Mouse (Mus musculus): ENCODE measurements around the gene Cd80. TPM values are rescaled to one million over a fixed set of nuclear protein-coding genes. Genes with fewer than 3 reads are reported as not detected.

Cd80 gene
- polyA plus RNA-seq, 1 experiment from 2014 or later, result 0.46 TPM

DNA sequence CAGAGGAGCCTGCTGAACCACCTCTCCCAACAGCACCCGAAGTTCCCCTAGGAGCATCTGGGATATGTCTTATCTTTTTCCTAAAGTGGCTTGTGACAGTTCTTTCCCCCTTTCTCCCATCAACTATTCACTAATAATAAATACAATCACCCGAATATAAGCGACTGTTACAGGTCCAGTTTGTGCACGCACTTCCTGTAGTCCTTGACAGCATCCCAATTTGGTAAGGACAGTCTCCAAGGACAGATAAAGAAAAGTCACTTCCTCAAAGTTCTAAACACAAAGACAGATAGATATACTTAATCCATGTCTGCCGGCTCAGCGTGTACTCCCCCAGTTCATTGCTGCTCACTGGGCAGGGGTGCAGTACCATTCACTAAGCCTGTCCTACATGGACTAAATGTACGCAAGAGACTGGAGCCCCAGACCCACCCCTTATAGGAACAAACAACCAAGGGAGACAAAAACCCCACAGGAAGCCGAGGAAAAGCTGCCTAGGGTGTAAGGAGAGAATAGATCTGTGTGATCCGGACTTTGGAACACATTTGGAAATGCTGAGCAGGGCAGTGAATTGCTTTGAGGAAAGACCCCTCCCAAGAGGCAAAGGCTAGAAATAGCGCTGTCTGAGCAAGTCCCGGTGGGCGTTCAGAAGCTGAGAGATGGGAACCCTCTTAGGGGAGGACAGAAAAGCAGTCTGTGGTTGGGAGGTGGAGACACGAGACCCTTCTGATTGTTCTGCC is 23.7 kb upstream of the Cd80 start:
- no peak overlapping the region for H3K4me2 ChIP-seq (ENCODE audit: low read depth, low read length)
- H3K27me3 ChIP-seq (replicated peaks; ENCODE audit: control insufficient read depth, insufficient read depth, low read length), result no peaks in the 10 kb centered on the region
- H3K9me3 ChIP-seq (ENCODE audit: control insufficient read depth, low read length), result no peaks in the 10 kb centered on the region
- DNase-seq (ENCODE audit: low spot score) (no peak), ATAC-seq (ENCODE audit: low read depth) (no peak)
- H3K4me1 ChIP-seq (ENCODE audit: control insufficient read depth, insufficient read depth, low read length), result no peaks in the 10 kb centered on the region
- H3K36me3 ChIP-seq (ENCODE audit: control insufficient read depth, insufficient read depth, low read length), result no peaks in the 10 kb centered on the region
- H3K9ac ChIP-seq (ENCODE audit: low read depth, low read length), result no peak overlapping the region
- no peak overlapping the region for H3K4me3 ChIP-seq (ENCODE audit: low read depth, low read length)
- no peak overlapping the region for H3K27ac ChIP-seq (replicated peaks; ENCODE audit: low read depth, low read length)
- 54% methylated on average over 13 of the region's 13 CpGs for WGBS

DNA sequence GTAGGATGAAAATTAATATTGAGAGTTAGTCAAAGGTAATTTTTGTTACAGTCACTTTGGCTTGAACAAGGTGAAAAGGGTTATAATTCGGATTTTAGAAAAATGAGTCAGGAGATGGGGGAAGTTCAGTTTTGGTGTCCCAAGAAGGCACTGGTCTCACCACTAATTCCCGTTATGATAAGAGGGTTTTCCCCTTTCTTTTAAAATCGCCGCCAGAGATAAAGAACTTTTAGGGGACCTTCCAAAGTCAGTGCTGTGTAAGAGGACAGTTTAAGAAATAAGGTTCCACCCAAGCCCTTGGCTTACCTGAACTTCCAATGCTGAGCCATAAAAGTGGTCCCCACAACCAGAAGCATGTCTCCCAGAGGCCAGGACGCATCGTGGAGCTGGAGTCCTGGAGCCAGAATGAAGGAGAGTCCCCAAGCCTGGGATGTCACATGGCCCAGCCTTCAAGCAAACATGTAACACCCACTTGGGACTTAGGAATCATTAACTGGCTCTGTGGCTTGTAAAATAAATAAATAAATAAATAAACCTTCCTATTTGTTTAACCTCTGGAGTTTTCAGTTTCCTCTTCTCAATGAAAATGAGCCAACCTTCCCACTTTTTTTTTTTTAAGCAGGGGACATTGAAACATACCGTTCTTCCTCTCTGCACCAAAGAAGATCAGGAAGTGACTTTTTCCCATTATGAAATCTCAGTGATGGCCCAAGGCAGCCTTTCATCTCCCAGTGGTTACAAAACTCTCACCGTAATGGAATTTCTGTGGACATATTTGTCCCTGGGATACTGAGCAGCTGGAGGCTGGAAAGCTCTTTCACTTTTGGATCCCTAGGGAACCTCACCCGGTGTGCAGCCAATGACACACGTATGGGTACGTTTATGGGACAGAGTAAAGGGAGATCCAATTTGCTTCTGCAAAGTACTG is 22.6 kb upstream of the Cd80 start, which contains the start of gene Pla1a:
TSS of gene Pla1a (minus strand) at position 648 of the 928 bp plus-strand sequence.
- no peak within 1 kb of the TSS for H3K4me2 ChIP-seq (ENCODE audit: low read depth, low read length)
- no peaks in the 10 kb centered on the region for H3K9me3 ChIP-seq (ENCODE audit: control insufficient read depth, low read length)
- no peak within 1 kb of the TSS for H3K27ac ChIP-seq (replicated peaks; ENCODE audit: low read depth, low read length)
- no peaks in the 10 kb centered on the region for H3K36me3 ChIP-seq (ENCODE audit: control insufficient read depth, insufficient read depth, low read length)
- no peaks in the 10 kb centered on the region for H3K4me1 ChIP-seq (ENCODE audit: control insufficient read depth, insufficient read depth, low read length)
- no peak within 1 kb of the TSS for H3K4me3 ChIP-seq (ENCODE audit: low read depth, low read length)
- DNase-seq (ENCODE audit: low spot score), result no peak
- no peak within 1 kb of the TSS for H3K9ac ChIP-seq (ENCODE audit: low read depth, low read length)
- WGBS, result 71% methylated on average over 11 of the region's 11 CpGs
- no peaks in the 10 kb centered on the region for H3K27me3 ChIP-seq (replicated peaks; ENCODE audit: control insufficient read depth, insufficient read depth, low read length)
- no peak for ATAC-seq (ENCODE audit: low read depth)

DNA sequence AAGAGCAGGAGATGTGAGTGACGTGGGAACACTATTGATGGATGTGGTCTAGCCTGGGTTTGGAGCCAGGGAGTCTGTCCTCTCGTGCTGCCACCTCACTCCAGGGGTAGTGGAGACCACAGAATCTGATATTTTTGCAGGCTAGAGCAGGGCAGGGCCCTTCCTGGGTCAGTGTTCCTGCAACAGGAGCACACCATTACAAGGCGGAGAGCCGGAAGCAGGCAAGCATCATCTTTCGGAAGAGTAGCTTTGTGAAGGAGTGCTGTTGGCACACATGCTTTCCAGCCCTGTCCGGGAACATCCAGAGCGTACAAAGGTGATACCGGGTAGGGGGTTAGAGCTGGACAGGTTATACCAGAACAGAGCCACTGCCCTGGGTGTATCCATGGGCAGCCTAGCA is 21.8 kb upstream of the Cd80 start:
- Histone ChIP-seq H3K36me3 (ENCODE audit: control insufficient read depth, insufficient read depth, low read length) (no peaks in the 10 kb centered on the region), H3K4me3 (ENCODE audit: low read depth, low read length) (no peak overlapping the region), H3K27me3 (replicated peaks; ENCODE audit: control insufficient read depth, insufficient read depth, low read length) (no peaks in the 10 kb centered on the region), H3K9ac (ENCODE audit: low read depth, low read length) (no peak overlapping the region), H3K4me1 (ENCODE audit: control insufficient read depth, insufficient read depth, low read length) (no peaks in the 10 kb centered on the region), H3K9me3 (ENCODE audit: control insufficient read depth, low read length) (no peaks in the 10 kb centered on the region), H3K4me2 (ENCODE audit: low read depth, low read length) (no peak overlapping the region), H3K27ac (replicated peaks; ENCODE audit: low read depth, low read length) (no peak overlapping the region)
- 88% methylated on average over 8 of the region's 8 CpGs for WGBS
- DNase-seq (ENCODE audit: low spot score) (no peak), ATAC-seq (ENCODE audit: low read depth) (no peak)

DNA sequence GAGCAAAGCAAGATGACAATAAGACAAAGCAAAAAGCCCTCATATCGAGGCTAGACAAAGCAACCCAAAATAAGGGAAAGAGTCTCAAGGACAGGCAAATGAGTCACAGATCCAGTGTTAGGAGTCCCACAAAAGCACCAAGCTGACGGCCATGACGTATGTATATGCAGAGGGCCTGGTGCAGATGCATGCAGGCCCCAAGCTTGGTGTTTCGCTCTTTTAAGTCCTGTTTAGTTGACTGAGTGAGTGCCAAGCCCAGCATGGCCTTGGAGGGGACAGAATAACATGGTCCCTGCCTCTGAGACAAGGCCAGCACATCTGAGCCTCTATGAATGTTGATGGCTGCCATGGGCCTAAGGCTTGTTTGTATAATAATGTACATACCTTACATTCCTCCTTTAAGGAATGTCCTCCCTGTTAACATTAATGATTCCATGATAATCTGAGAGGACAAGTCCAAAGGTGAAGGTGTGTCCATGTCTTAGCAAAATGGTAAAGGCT is 21.0 kb upstream of the Cd80 start:
- no peaks in the 10 kb centered on the region for H3K9me3 ChIP-seq (ENCODE audit: control insufficient read depth, low read length)
- no peak overlapping the region for H3K4me3 ChIP-seq (ENCODE audit: low read depth, low read length)
- no peak for ATAC-seq (ENCODE audit: low read depth)
- no peak for DNase-seq (ENCODE audit: low spot score)
- 86% methylated on average over 4 of the region's 4 CpGs for WGBS
- no peaks in the 10 kb centered on the region for H3K4me1 ChIP-seq (ENCODE audit: control insufficient read depth, insufficient read depth, low read length)
- no peak overlapping the region for H3K9ac ChIP-seq (ENCODE audit: low read depth, low read length)
- H3K27me3 ChIP-seq (replicated peaks; ENCODE audit: control insufficient read depth, insufficient read depth, low read length), result no peaks in the 10 kb centered on the region
- no peak overlapping the region for H3K27ac ChIP-seq (replicated peaks; ENCODE audit: low read depth, low read length)
- H3K4me2 ChIP-seq (ENCODE audit: low read depth, low read length), result no peak overlapping the region
- H3K36me3 ChIP-seq (ENCODE audit: control insufficient read depth, insufficient read depth, low read length), result no peaks in the 10 kb centered on the region

DNA sequence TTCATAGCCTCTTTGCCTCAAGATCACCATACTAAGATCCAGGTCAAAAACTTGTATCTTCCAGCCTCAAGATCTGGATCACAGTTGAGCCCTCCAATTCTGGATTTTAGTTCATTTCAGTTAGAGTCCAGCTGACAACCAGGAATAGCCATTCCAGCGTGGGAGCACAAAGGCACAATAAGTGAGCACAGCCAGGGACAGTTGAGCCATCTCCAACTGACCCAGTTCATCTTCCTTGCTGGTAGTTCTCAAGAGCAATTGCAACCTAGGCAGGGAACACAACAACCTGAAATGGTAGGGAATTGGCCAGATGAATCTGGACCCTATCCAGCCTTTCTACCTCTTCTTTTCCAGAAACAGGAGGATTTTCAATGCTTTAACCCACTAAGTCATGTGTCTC is 16.2 kb upstream of the Cd80 start:
- Histone ChIP-seq H3K27me3 (replicated peaks; ENCODE audit: control insufficient read depth, insufficient read depth, low read length) (no peaks in the 10 kb centered on the region), H3K9me3 (ENCODE audit: control insufficient read depth, low read length) (no peaks in the 10 kb centered on the region), H3K4me1 (ENCODE audit: control insufficient read depth, insufficient read depth, low read length) (no peaks in the 10 kb centered on the region), H3K9ac (ENCODE audit: low read depth, low read length) (no peak overlapping the region), H3K36me3 (ENCODE audit: control insufficient read depth, insufficient read depth, low read length) (peaks cover 13% of the 10 kb centered on the region), H3K4me3 (ENCODE audit: low read depth, low read length) (no peak overlapping the region), H3K27ac (replicated peaks; ENCODE audit: low read depth, low read length) (no peak overlapping the region), H3K4me2 (ENCODE audit: low read depth, low read length) (no peak overlapping the region)
- DNase-seq (ENCODE audit: low spot score), result no peak
- 76% methylated on average over 1 of the region's 1 CpGs for WGBS
- no peak for ATAC-seq (ENCODE audit: low read depth)

DNA sequence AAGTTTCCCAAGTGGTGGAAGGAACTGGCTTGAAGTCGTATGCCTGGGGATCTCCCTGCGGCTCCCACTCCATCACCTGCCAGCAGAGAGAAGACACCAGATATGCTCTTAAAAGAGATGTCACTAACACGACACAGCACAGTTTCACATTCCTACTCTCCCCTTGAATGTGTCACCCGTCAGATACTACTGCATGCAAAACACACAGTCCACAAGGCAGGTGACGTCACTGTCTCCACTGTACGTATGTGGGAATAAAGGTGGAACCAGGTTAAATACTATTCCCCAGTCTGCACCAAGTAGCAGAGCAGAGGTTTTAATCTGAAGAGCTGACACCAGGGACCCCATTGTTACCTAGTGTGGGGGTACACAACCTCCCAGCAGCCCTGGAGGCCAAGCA is 15.0 kb upstream of the Cd80 start:
- H3K27ac ChIP-seq (replicated peaks; ENCODE audit: low read depth, low read length), result no peak overlapping the region
- no peak overlapping the region for H3K4me2 ChIP-seq (ENCODE audit: low read depth, low read length)
- no peaks in the 10 kb centered on the region for H3K9me3 ChIP-seq (ENCODE audit: control insufficient read depth, low read length)
- peaks cover 25% of the 10 kb centered on the region for H3K36me3 ChIP-seq (ENCODE audit: control insufficient read depth, insufficient read depth, low read length)
- 70% methylated on average over 6 of the region's 6 CpGs for WGBS
- no peak overlapping the region for H3K4me3 ChIP-seq (ENCODE audit: low read depth, low read length)
- H3K9ac ChIP-seq (ENCODE audit: low read depth, low read length), result no peak overlapping the region
- ATAC-seq (ENCODE audit: low read depth) (no peak), DNase-seq (ENCODE audit: low spot score) (no peak)
- H3K27me3 ChIP-seq (replicated peaks; ENCODE audit: control insufficient read depth, insufficient read depth, low read length), result no peaks in the 10 kb centered on the region
- no peaks in the 10 kb centered on the region for H3K4me1 ChIP-seq (ENCODE audit: control insufficient read depth, insufficient read depth, low read length)

DNA sequence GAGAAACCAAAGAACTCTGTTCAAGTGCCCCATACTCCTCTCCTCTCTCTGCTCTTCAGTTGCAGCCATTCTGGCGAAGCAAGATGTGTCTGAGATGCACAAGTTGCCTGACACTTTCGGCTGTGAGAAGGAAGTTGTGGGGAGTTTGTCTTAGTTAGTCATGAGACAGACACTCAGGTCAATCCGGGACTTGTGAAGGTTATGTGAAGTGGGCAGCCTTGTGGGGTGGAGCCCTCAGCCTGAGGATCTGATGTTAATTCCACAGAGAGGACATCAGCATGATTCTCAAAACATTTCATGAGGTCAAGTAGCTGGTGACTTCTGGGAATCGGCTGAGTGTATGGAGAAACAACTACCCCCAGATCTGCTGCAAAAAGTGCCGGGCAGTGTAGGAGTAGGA is 13.8 kb upstream of the Cd80 start:
- no peak for ATAC-seq (ENCODE audit: low read depth)
- no peak overlapping the region for H3K27ac ChIP-seq (replicated peaks; ENCODE audit: low read depth, low read length)
- DNase-seq (ENCODE audit: low spot score), result no peak
- no peaks in the 10 kb centered on the region for H3K4me1 ChIP-seq (ENCODE audit: control insufficient read depth, insufficient read depth, low read length)
- H3K9ac ChIP-seq (ENCODE audit: low read depth, low read length), result no peak overlapping the region
- no peaks in the 10 kb centered on the region for H3K27me3 ChIP-seq (replicated peaks; ENCODE audit: control insufficient read depth, insufficient read depth, low read length)
- H3K9me3 ChIP-seq (ENCODE audit: control insufficient read depth, low read length), result no peaks in the 10 kb centered on the region
- WGBS, result 86% methylated on average over 5 of the region's 5 CpGs
- H3K4me3 ChIP-seq (ENCODE audit: low read depth, low read length), result no peak overlapping the region
- H3K36me3 ChIP-seq (ENCODE audit: control insufficient read depth, insufficient read depth, low read length), result peaks cover 37% of the 10 kb centered on the region
- H3K4me2 ChIP-seq (ENCODE audit: low read depth, low read length), result no peak overlapping the region

DNA sequence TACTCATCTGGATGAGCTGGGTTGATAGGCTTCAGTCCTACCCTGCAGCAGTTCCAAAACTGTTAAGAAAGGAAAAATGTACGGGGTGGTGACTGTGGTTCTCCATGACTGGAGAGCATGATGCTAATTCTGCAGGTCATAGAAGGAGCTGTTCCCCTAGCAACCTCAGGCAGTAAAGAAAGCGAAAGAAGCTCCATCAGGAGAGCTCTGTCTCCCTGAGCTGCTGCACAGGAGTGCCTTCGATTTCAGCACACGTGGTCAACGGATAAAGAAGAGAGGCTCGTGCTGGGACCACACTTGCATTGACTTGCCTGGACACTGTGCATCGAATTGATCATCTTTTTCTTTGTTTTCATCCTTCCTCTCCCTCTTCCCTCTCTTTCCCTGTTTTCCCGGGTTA is 13.1 kb upstream of the Cd80 start:
- Histone ChIP-seq H3K4me3 (ENCODE audit: low read depth, low read length) (no peak overlapping the region), H3K4me2 (ENCODE audit: low read depth, low read length) (no peak overlapping the region), H3K36me3 (ENCODE audit: control insufficient read depth, insufficient read depth, low read length) (peaks cover 43% of the 10 kb centered on the region), H3K4me1 (ENCODE audit: control insufficient read depth, insufficient read depth, low read length) (no peaks in the 10 kb centered on the region), H3K9ac (ENCODE audit: low read depth, low read length) (no peak overlapping the region), H3K9me3 (ENCODE audit: control insufficient read depth, low read length) (no peaks in the 10 kb centered on the region), H3K27ac (replicated peaks; ENCODE audit: low read depth, low read length) (no peak overlapping the region), H3K27me3 (replicated peaks; ENCODE audit: control insufficient read depth, insufficient read depth, low read length) (no peaks in the 10 kb centered on the region)
- ATAC-seq (ENCODE audit: low read depth), result no peak
- DNase-seq (ENCODE audit: low spot score), result no peak
- WGBS, result 79% methylated on average over 8 of the region's 8 CpGs

Data from embryonic facial prominence, embryonic 14.5 days (tissue).